Mouse (Mus musculus) CH12.LX (cell line): ENCODE data around the gene Wdr34. TPM values are rescaled to one million over a fixed set of nuclear protein-coding genes. Genes with fewer than 3 reads are reported as not detected.

Experiments used
- DNase-seq: peaks from one replicate; pipeline ENCODE4 v3.0.0-alpha.2; 2013; ENCODE audit errors: extremely low read depth
- H3K27ac ChIP-seq: 2 replicates; pipeline ENCODE4 v1.5.1; 2012; ENCODE audit warnings: low read depth, mild to moderate bottlenecking, control low read depth, moderate library complexity; ENCODE audit not compliant: insufficient read depth
- H3K27me3 ChIP-seq: replicated peaks from 2 replicates; pipeline ENCODE3; 2012; ENCODE audit warnings: inconsistent platforms
- H3K36me3 ChIP-seq, 2 experiments: replicated peaks in 1 of 2; 2 replicates each; pipeline versions ENCODE3 to v1.6.1; 2012; ENCODE audit warnings: inconsistent platforms in 1 of 2, low read length in 1 of 2, mild to moderate bottlenecking in 1 of 2, mixed read lengths in 1 of 2, moderate library complexity in 1 of 2; ENCODE audit not compliant: control insufficient read depth in 1 of 2, insufficient read depth in 1 of 2
- H3K4me1 ChIP-seq, 2 experiments: 2 replicates each; pipeline ENCODE4 v1.6.1; 2012; ENCODE audit warnings: inconsistent platforms in 1 of 2, moderate library complexity in 1 of 2; ENCODE audit not compliant: insufficient read depth in 2 of 2, control insufficient read depth in 1 of 2
- H3K4me2 ChIP-seq: 2 replicates; pipeline ENCODE4 v1.6.1; 2012; ENCODE audit warnings: low read depth, mild to moderate bottlenecking, control low read depth; ENCODE audit not compliant: poor library complexity, insufficient read depth, severe bottlenecking
- H3K4me3 ChIP-seq, 3 experiments: fragments of 150-350 bp in 1 of 3; sonication (generic) in 1 of 3; replicated peaks in 1 of 3; 2 replicates each; pipeline versions ENCODE3 to v1.5.1; 2011 to 2012; ENCODE audit warnings: low read depth in 2 of 3, low read length in 2 of 3, mild to moderate bottlenecking in 2 of 3, moderate library complexity in 2 of 3, control low read depth in 1 of 3, improper control_type of control experiment in 1 of 3, inconsistent platforms in 1 of 3, mixed read lengths in 1 of 3; ENCODE audit not compliant: poor library complexity in 1 of 3
- H3K79me2 ChIP-seq: replicated peaks from 2 replicates; pipeline ENCODE4 v1.6.1; 2012; ENCODE audit warnings: mild to moderate bottlenecking, moderate library complexity; ENCODE audit not compliant: control insufficient read depth, poor library complexity, insufficient read depth, severe bottlenecking; ENCODE audit errors: extremely low read depth
- H3K9ac ChIP-seq: 2 replicates; pipeline ENCODE4 v1.6.1; 2012; ENCODE audit warnings: low read depth, mild to moderate bottlenecking, control low read depth, moderate library complexity; ENCODE audit not compliant: insufficient read depth
- H3K9me3 ChIP-seq: replicated peaks from 2 replicates; pipeline ENCODE3; 2012; ENCODE audit warnings: low read length, inconsistent platforms, mixed read lengths
- BHLHE40 ChIP-seq: IDR thresholded peaks from 2 replicates; pipeline ENCODE4 v1.6.1; 2011; ENCODE audit warnings: mild to moderate bottlenecking, low read depth, low read length, improper control_type of control experiment
- CHD1 ChIP-seq: IDR thresholded peaks from 2 replicates; pipeline ENCODE4 v1.6.1; 2012; ENCODE audit warnings: low read depth, low read length, improper control_type of control experiment, inconsistent platforms
- CTCF ChIP-seq, 2 experiments: IDR thresholded peaks in 1 of 2; conservative IDR thresholded peaks in 1 of 2; 2 replicates each; pipeline ENCODE4 v1.5.1; 2011 to 2012; ENCODE audit warnings: low read depth in 2 of 2, low read length in 2 of 2, improper control_type of control experiment in 1 of 2, inconsistent platforms in 1 of 2, mild to moderate bottlenecking in 1 of 2, moderate library complexity in 1 of 2
- E2F4 ChIP-seq: IDR thresholded peaks from 2 replicates; pipeline ENCODE4 v1.6.1; 2011; ENCODE audit warnings: low read depth, low read length, improper control_type of control experiment; ENCODE audit not compliant: insufficient replicate concordance
- ELF1 ChIP-seq: IDR thresholded peaks from 2 replicates; pipeline ENCODE4 v1.6.1; 2014; ENCODE audit warnings: low read depth, mild to moderate bottlenecking, inconsistent platforms, low read length, improper control_type of control experiment
- EP300 ChIP-seq: IDR thresholded peaks from 2 replicates; pipeline ENCODE4 v1.6.1; 2011; ENCODE audit warnings: low read length, improper control_type of control experiment
- GABPA ChIP-seq: IDR thresholded peaks from 2 replicates; pipeline ENCODE4 v1.6.1; 2012; ENCODE audit warnings: low read depth, low read length, improper control_type of control experiment, inconsistent platforms; ENCODE audit not compliant: insufficient replicate concordance
- IRF4 ChIP-seq: IDR thresholded peaks from 2 replicates; pipeline ENCODE4 v1.6.1; 2014; ENCODE audit warnings: low read depth, mild to moderate bottlenecking, inconsistent platforms, low read length, improper control_type of control experiment
- JUN ChIP-seq: IDR thresholded peaks from 2 replicates; pipeline ENCODE4 v1.6.1; 2011; ENCODE audit warnings: low read depth, mild to moderate bottlenecking, low read length, improper control_type of control experiment, moderate library complexity; ENCODE audit not compliant: insufficient read depth
- JUND ChIP-seq: conservative IDR thresholded peaks from 2 replicates; pipeline ENCODE4 v1.6.1; 2011; ENCODE audit warnings: low read depth, low read length, improper control_type of control experiment
- KAT2A ChIP-seq: IDR thresholded peaks from 2 replicates; pipeline ENCODE4 v1.6.1; 2012; ENCODE audit warnings: low read length, improper control_type of control experiment, inconsistent platforms; ENCODE audit not compliant: insufficient replicate concordance
- MAFK ChIP-seq: IDR thresholded peaks from 2 replicates; pipeline ENCODE4 v1.6.1; 2011; ENCODE audit warnings: low read length, improper control_type of control experiment; ENCODE audit not compliant: insufficient replicate concordance
- MEF2A ChIP-seq: IDR thresholded peaks from 2 replicates; pipeline ENCODE4 v1.6.1; 2014; ENCODE audit warnings: low read depth, mild to moderate bottlenecking, inconsistent platforms, low read length, improper control_type of control experiment, borderline replicate concordance
- PAX5 ChIP-seq: IDR thresholded peaks from 2 replicates; pipeline ENCODE4 v1.6.1; 2012; ENCODE audit warnings: low read length, inconsistent platforms, mixed read lengths
- RAD21 ChIP-seq: IDR thresholded peaks from 2 replicates; pipeline ENCODE4 v1.6.1; 2011; ENCODE audit warnings: low read depth, mild to moderate bottlenecking, low read length, improper control_type of control experiment, moderate library complexity
- SMC3 ChIP-seq: IDR thresholded peaks from 2 replicates; pipeline ENCODE4 v1.6.1; 2011; ENCODE audit warnings: low read depth, low read length, improper control_type of control experiment
- TBP ChIP-seq: conservative IDR thresholded peaks from 2 replicates; pipeline ENCODE4 v1.6.1; 2011; ENCODE audit warnings: low read depth, low read length, improper control_type of control experiment
- USF1 ChIP-seq: IDR thresholded peaks from 2 replicates; pipeline ENCODE4 v1.6.1; 2014; ENCODE audit warnings: low read depth, mild to moderate bottlenecking, inconsistent platforms, low read length, improper control_type of control experiment
- ZNF384 ChIP-seq: IDR thresholded peaks from 2 replicates; pipeline ENCODE4 v1.6.1; 2012; ENCODE audit warnings: low read depth, low read length, improper control_type of control experiment, inconsistent platforms
- dilution Hi-C: fragments of 300-500 bp; cut with MboI; formaldehyde crosslinking; loops from 2 replicates; pipeline ENCODE4 v1.14.3; 2020; ENCODE audit warnings: low sequenced_read_pairs; ENCODE audit not compliant: extremely low pct_unique_long_range_greater_than_20kb, extremely low pct_ligation_motif_present
- in situ Hi-C: fragments of 300-500 bp; cut with MboI; formaldehyde crosslinking; loops from 3 replicates; pipeline ENCODE4 v1.14.3; 2019; ENCODE audit warnings: low sequenced_read_pairs, low pct_ligation_motif_present, low pct_unique_long_range_greater_than_20kb, mixed read lengths
- polyA plus RNA-seq: library from polyadenylated mRNA; unstranded; fragments of >175 nt; gene quantifications from 2 replicates; pipeline ENCODE4 v1.2.1, GENCODE M21; 2012; ENCODE audit warnings: low read depth; ENCODE audit not compliant: insufficient read length
- total RNA-seq, 2 experiments: library from RNA; depleted of rRNA; stranded (reverse); fragments of 300-350 nt in 1 of 2; fragments of >200 nt in 1 of 2; gene quantifications; 2 replicates each; pipeline ENCODE4 v1.2.3; 2012 to 2014

The Wdr34 gene
- total and polyA plus RNA-seq, 3 experiments, result 24.7 to 28.0 (median 26.5) TPM

DNA sequence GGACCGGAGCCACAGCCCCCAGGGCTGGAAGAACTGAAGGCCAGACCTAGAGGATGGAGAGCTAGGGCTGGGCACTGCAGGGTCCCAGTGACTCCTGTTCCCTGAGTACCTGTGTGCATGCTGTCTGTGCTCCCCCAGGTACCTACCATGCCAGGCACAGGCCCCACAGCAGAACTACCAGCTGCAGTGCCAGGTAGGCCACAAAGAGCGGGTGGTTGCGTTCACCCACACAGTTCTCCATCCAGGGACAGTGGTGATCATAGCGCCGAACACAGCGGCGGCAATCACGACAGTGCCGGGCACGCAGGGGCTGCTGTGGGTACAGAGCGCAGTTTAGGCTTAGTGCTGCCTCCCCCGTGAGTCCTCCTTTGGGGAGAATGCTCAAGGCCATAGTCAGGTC lies 42.8 kb upstream of the Wdr34 start:
- Histone ChIP-seq H3K9ac (no peak overlapping the region), H3K36me3 (peaks cover 23 to 58% of the 10 kb centered on the region in 2 experiments)

DNA sequence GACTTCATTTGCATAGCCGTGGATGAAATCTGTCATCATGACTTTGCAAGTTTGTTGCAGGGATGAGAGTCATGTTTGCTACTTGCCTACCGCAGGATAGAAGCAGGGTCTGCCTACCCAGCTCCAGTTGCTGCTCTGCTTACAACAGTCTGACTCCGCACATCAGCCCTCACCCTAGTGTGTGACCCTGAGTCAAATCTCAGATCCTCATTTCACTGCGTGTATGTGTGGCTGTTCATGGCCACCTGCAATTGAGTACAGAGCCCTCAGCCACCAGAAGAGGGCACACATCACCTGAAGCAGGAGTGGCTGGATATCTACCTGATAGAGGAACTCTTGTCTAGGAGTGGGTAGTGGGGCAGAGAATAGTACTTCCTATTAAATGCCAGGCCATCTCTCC lies 38.6 kb upstream of the Wdr34 start:
- peak; percentile 46 for DNase-seq
- Histone ChIP-seq H3K4me1 (peaks cover 12 to 41% of the 10 kb centered on the region in 2 experiments), H3K9me3 (peaks cover 4% of the 10 kb centered on the region), H3K4me3 (no peak overlapping the region), H3K4me2 (no peak overlapping the region), H3K9ac (no peak overlapping the region), H3K79me2 (no peaks in the 10 kb centered on the region), H3K27me3 (no peaks in the 10 kb centered on the region), H3K27ac (no peak overlapping the region), H3K36me3 (peaks cover 22 to 64% of the 10 kb centered on the region in 2 experiments)
- dilution Hi-C loops (no loop called here), in situ Hi-C loops (no loop called here)
- TF ChIP-seq MEF2A (no peak), PAX5 (no peak), IRF4 (no peak), CTCF (conservative IDR thresholded peaks at IDR 0.05 in 1 of 2, IDR thresholded peaks at IDR 0.05 in 1 of 2; ENCODE audit: low read depth in 2 of 2, low read length in 2 of 2) (peak in 1 of 2 experiments; percentile 41; a peak in 2 of 4 replicates), SMC3 (no peak)

More for the DNA sequence above, 42.8 kb upstream of the Wdr34 start:
- dilution Hi-C loops, result no loop called here
- H3K4me1 ChIP-seq, result peaks cover 28 to 46% of the 10 kb centered on the region in 2 experiments
- H3K4me3 ChIP-seq, result no peak overlapping the region
- H3K27me3 ChIP-seq, result no peaks in the 10 kb centered on the region
- TF ChIP-seq CHD1 (no peak), JUND (no peak), E2F4 (no peak), PAX5 (no peak), KAT2A (no peak)
- in situ Hi-C loops, result no loop called here
- no peak for DNase-seq
- H3K9me3 ChIP-seq, result peaks cover 4% of the 10 kb centered on the region
- no peak overlapping the region for H3K27ac ChIP-seq
- H3K4me2 ChIP-seq, result no peak overlapping the region
- H3K79me2 ChIP-seq, result peaks cover 3% of the 10 kb centered on the region; the same call in 1 of the 2 replicates

DNA sequence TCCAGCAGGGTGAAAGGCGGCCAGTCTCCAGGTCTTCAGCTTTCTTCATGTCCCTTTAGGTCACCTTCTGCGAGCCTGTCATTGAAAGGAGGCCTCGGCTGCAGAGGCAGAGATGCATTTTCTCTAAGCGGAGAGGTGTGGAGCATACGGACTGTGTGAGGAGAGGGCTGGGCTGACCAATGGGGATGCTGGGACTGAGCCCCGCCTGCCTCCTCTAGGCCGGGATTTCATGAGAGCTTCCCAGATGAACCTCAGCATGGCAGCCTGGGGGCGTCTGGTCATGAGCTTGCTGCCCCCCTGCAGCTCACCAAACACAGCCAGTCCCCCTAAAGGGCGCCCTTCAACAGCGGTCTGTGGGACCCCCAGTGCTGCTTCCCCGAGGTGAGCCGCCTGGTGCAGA lies 36.0 kb upstream of the Wdr34 start:
- Histone ChIP-seq H3K9me3 (peaks cover 4% of the 10 kb centered on the region), H3K79me2 (no peaks in the 10 kb centered on the region), H3K36me3 (peaks cover 0 to 57% of the 10 kb centered on the region in 2 experiments), H3K27ac (no peak overlapping the region), H3K4me2 (no peak overlapping the region), H3K27me3 (no peaks in the 10 kb centered on the region), H3K9ac (no peak overlapping the region), H3K4me3 (no peak overlapping the region), H3K4me1 (peaks cover 7 to 28% of the 10 kb centered on the region in 2 experiments; a peak in 3 of 4 replicates)
- in situ Hi-C loops, result no loop called here
- dilution Hi-C loops, result no loop called here
- DNase-seq, result no peak
- no peak for TF ChIP-seq JUN
- TF ChIP-seq GABPA, result no peak
- no peak for TF ChIP-seq RAD21
- TF ChIP-seq TBP, result no peak
- no peak for TF ChIP-seq EP300
- TF ChIP-seq MAFK, result no peak
- TF ChIP-seq ELF1, result no peak
- no peak for TF ChIP-seq PAX5
- no peak for TF ChIP-seq ZNF384
- TF ChIP-seq MEF2A, result no peak
- TF ChIP-seq USF1, result no peak
- no peak for TF ChIP-seq BHLHE40
